Comparison of ENCODE assay signal across 11 mouse cellular contexts in genomic region chr2:163675662-163676061, GRCm38 (mm10). TPM values are rescaled to one million over a fixed set of nuclear protein-coding genes. Genes with fewer than 3 reads are reported as not detected.
DNase-seq lines count a peak whose midpoint lies in the region; ATAC-seq and TF ChIP-seq lines count a peak whose summit lies in the region.
"Had no signal": no experiment of that assay in that cellular context is flagged by ENCODE, and none has a peak within 500 bp of the region (broad histone marks: within the 10 kb centered on the region; RNA-seq: fewer than 3 reads in every experiment).

No protein-coding gene starts in this region.

- H3K4me1 ChIP-seq in intestine, embryonic 16.5 days (ENCODE audit: control insufficient read depth, insufficient read depth, low read length): peaks cover 31% of the 10 kb centered on the region

- H3K4me2 ChIP-seq in intestine, embryonic 16.5 days (ENCODE audit: low read depth, low read length): 0 out of 2 replicates have a peak overlapping the region, but pooled peaks have one; percentile 14

- no peaks in the 10 kb centered on the region for H3K9me3 ChIP-seq in intestine, embryonic 16.5 days (ENCODE audit: control insufficient read depth, low read length)

- peak overlapping the region; percentile 47 for H3K4me3 ChIP-seq in gastrocnemius, adult 2 months
- H3K4me3 ChIP-seq in left cerebral cortex, adult 2 months: no peak overlapping the region
- H3K4me3 ChIP-seq in intestine, embryonic 16.5 days (ENCODE audit: low read length): no peak overlapping the region

- no peak for DNase-seq in gastrocnemius, adult 2 months
- no peak for DNase-seq in gastrocnemius, postnatal 4 days (ENCODE audit: low spot score in 2 of 2)
- DNase-seq in left cerebral cortex, adult 2 months (ENCODE audit: extremely low spot score in 1 of 2, low spot score in 2 of 2): no peak
- no peak for DNase-seq in left cerebral cortex, postnatal 36 days (ENCODE audit: low spot score in 2 of 2)
- DNase-seq in brain, adult 2 months (ENCODE audit: low read depth, low spot score): peak; percentile 73
- no peak for DNase-seq in cerebellum, adult 9-10 months
- no peak for DNase-seq in urinary bladder, postnatal 25 days (ENCODE audit: low spot score)
- DNase-seq: B cell, adult 2 months; kidney, adult 18-20 months; thymus, adult 2 months had no signal

- 44% methylated on average over 6 of the region's 6 CpGs for WGBS in intestine, embryonic 16.5 days

- H3K36me3 ChIP-seq in intestine, embryonic 16.5 days (ENCODE audit: control insufficient read depth, insufficient read depth, low read length): no peaks in the 10 kb centered on the region

- no peak for TF ChIP-seq CTCF in gastrocnemius, adult 2 months (IDR thresholded peaks at IDR 0.05)
- TF ChIP-seq CTCF in left cerebral cortex, adult 2 months (IDR thresholded peaks at IDR 0.05): no peak

- H3K27ac ChIP-seq in gastrocnemius, adult 2 months: peak overlapping the region; percentile 91
- peak overlapping the region; percentile 95 for H3K27ac ChIP-seq in left cerebral cortex, adult 2 months
- peak overlapping the region; percentile 86 for H3K27ac ChIP-seq in intestine, embryonic 16.5 days (ENCODE audit: low read length)

- peak overlapping the region; percentile 3; the same call in 1 of the 2 replicates for H3K9ac ChIP-seq in intestine, embryonic 16.5 days (ENCODE audit: low read depth, low read length)

- intact Hi-C loops in gastrocnemius, adult 2 months (cut with DNase I): no loop called here
- intact Hi-C loops in left cerebral cortex, adult 2 months (cut with DNase I): loop anchor here (1.0 to 2.0 kb wide), 4 partner anchors 10 to 35 kb away; no protein-coding TSS in a partner anchor
- intact Hi-C loops in left cerebral cortex, postnatal 36 days (cut with DNase I): loop anchor here (1.0 kb wide), 2 partner anchors 14 to 28 kb away; no protein-coding TSS in a partner anchor

- no peaks in the 10 kb centered on the region for H3K27me3 ChIP-seq in intestine, embryonic 16.5 days (replicated peaks; ENCODE audit: control insufficient read depth, insufficient read depth, low read length)

- no peak; the same call in 1 of the 2 replicates for ATAC-seq in intestine, embryonic 16.5 days

RNA-seq across cellular contexts. Expression of gene Pkig, which starts 17.5 kb away (rescaled TPM):
- total RNA-seq in gastrocnemius, adult 2 months (2021): 100 to 1,000 TPM in 1 of 2 experiments, 10 to 100 TPM in 1; 93.9 to 125 TPM
- 100 to 1,000 TPM; 153 to 176 TPM for total RNA-seq in gastrocnemius, postnatal 4 days (2021)
- total RNA-seq in left cerebral cortex, adult 2 months (2021): 100 to 1,000 TPM; 126 to 129 TPM
- 100 to 1,000 TPM; 135 to 144 TPM for total RNA-seq in left cerebral cortex, postnatal 36 days (2021)
- polyA plus RNA-seq in intestine, embryonic 16.5 days (2015; fragmentation: Nextera tagmentation; extraction: Ambion mirVana): 115 and 122 TPM in 2 replicates

RNA-seq across cellular contexts. Expression of gene Serinc3, which starts 30.7 kb away (rescaled TPM):
- total RNA-seq in gastrocnemius, adult 2 months (2021): 100 to 1,000 TPM; 118 to 147 TPM
- 100 to 1,000 TPM; 152 to 163 TPM for total RNA-seq in gastrocnemius, postnatal 4 days (2021)
- 100 to 1,000 TPM; 213 to 234 TPM for total RNA-seq in left cerebral cortex, adult 2 months (2021)
- total RNA-seq in left cerebral cortex, postnatal 36 days (2021): 100 to 1,000 TPM; 224 to 251 TPM
- polyA plus RNA-seq in intestine, embryonic 16.5 days (2015; fragmentation: Nextera tagmentation; extraction: Ambion mirVana): 55.4 and 57.1 TPM in 2 replicates
